Mouse (Mus musculus) heart, postnatal 0 days (tissue): ENCODE data around the gene Hectd1. TPM values are rescaled to one million over a fixed set of nuclear protein-coding genes. Genes with fewer than 3 reads are reported as not detected.

ENCODE experiments used
- ATAC-seq: fragments of 200-750 bp; cut with Nextera tagmentation; 2 replicates; pipeline ENCODE4 v1.8.0; 2017; ENCODE audit warnings: low read depth, moderate number of reproducible peaks, moderate library complexity; ENCODE audit not compliant: insufficient read depth
- DNase-seq: peaks from one replicate; pipeline ENCODE4 v3.0.0-alpha.2; 2016; ENCODE audit warnings: low spot score
- H3K27ac ChIP-seq: fragments of 300-500 bp; sonication (generic); 2 replicates; pipeline ENCODE4 v1.5.1; 2014; ENCODE audit warnings: low read depth, mild to moderate bottlenecking
- H3K27me3 ChIP-seq: fragments of 300-500 bp; sonication (generic); 2 replicates; pipeline ENCODE4 v1.6.1; 2014; ENCODE audit warnings: low read length, mixed read lengths; ENCODE audit not compliant: control insufficient read depth, insufficient read depth
- H3K36me3 ChIP-seq: fragments of 300-500 bp; sonication (generic); replicated peaks from 2 replicates; pipeline ENCODE4 v1.6.1; 2014; ENCODE audit warnings: low read length, mixed read lengths; ENCODE audit not compliant: control insufficient read depth, insufficient read depth
- H3K4me1 ChIP-seq: fragments of 300-500 bp; sonication (generic); 2 replicates; pipeline ENCODE4 v1.6.1; 2014; ENCODE audit warnings: antibody characterized with exemption; ENCODE audit not compliant: control insufficient read depth, insufficient read depth
- H3K4me2 ChIP-seq: fragments of 300-500 bp; sonication (generic); 2 replicates; pipeline ENCODE4 v1.6.1; 2014; ENCODE audit warnings: low read depth, mild to moderate bottlenecking, low read length, moderate library complexity
- H3K4me3 ChIP-seq: fragments of 300-500 bp; sonication (generic); 2 replicates; pipeline ENCODE4 v1.5.1; 2014; ENCODE audit warnings: low read depth, low read length
- H3K9ac ChIP-seq: fragments of 300-500 bp; sonication (generic); replicated peaks from 2 replicates; pipeline ENCODE4 v1.6.1; 2014; ENCODE audit warnings: low read depth, low read length, mixed read lengths
- H3K9me3 ChIP-seq: fragments of 300-500 bp; sonication (generic); replicated peaks from 2 replicates; pipeline ENCODE4 v1.6.1; 2016; ENCODE audit warnings: low read length; ENCODE audit not compliant: control insufficient read depth
- CTCF ChIP-seq: IDR thresholded peaks from 2 replicates; pipeline ENCODE4 v1.5.1; 2016; ENCODE audit warnings: antibody characterized with exemption, control low read depth, low read depth
- EP300 ChIP-seq: IDR thresholded peaks from 2 replicates; pipeline ENCODE4 v1.6.1; 2016; ENCODE audit warnings: antibody characterized with exemption, low read depth
- WGBS: fragments of 180-500 bp; shearing (Covaris S2); extraction: QIAGEN DNeasy Blood & Tissue Kit; methylation state at CpG from one replicate; pipeline ENCODE4 v1.1.7; 2014; 5-methylcytosine and 5-hydroxymethylcytosine counted together
- polyA plus RNA-seq: library from polyadenylated mRNA; unstranded; fragments of >200 nt; fragmentation: Nextera tagmentation; extraction: Ambion mirVana; gene quantifications from 2 replicates; pipeline ENCODE4 v1.2.1, GENCODE M21; 2015
- total RNA-seq: library from RNA; depleted of rRNA; stranded (reverse); fragments of >200 nt; gene quantifications from 2 replicates; pipeline ENCODE4 v1.2.3, GENCODE M21; 2014; ENCODE audit warnings: low replicate concordance

Gene Hectd1
- total and polyA plus RNA-seq, 2 experiments from 2014 or later = 27.1 to 71.1 TPM

- Histone ChIP-seq H3K27ac (0 out of 2 replicates have a peak overlapping the region, but pooled peaks have one; percentile 2), H3K4me3 (no peak overlapping the region), H3K36me3 (peaks cover 8% of the 10 kb centered on the region), H3K9me3 (no peaks in the 10 kb centered on the region), H3K27me3 (no peaks in the 10 kb centered on the region), H3K4me1 (peaks cover 3% of the 10 kb centered on the region; the same call in 1 of the 2 replicates), H3K9ac (no peak overlapping the region), H3K4me2 (no peak overlapping the region)
- TF ChIP-seq CTCF = no peak
- DNase-seq (no peak), ATAC-seq (no peak)
Observed at GRCm38 (mm10) chr12:51810564-51810963, 18.8 kb downstream of the Hectd1 start.

GRCm38 (mm10) chr12:51784842-51785241 lies 44.5 kb downstream of the Hectd1 start:
- Histone ChIP-seq H3K9ac (no peak overlapping the region), H3K9me3 (no peaks in the 10 kb centered on the region), H3K4me1 (no peaks in the 10 kb centered on the region), H3K4me2 (no peak overlapping the region), H3K36me3 (peaks cover 87% of the 10 kb centered on the region), H3K27me3 (no peaks in the 10 kb centered on the region), H3K27ac (no peak overlapping the region), H3K4me3 (no peak overlapping the region)
- ATAC-seq = no peak
- no peak for DNase-seq
- WGBS = 95% methylated on average over 7 of the region's 7 CpGs
- peak; percentile 47 for TF ChIP-seq CTCF
- no peak for TF ChIP-seq EP300

GRCm38 (mm10) chr12:51768702-51769101 lies 60.6 kb downstream of the Hectd1 start:
- Histone ChIP-seq H3K4me2 (no peak overlapping the region), H3K9ac (no peak overlapping the region), H3K9me3 (no peaks in the 10 kb centered on the region), H3K27ac (no peak overlapping the region), H3K27me3 (no peaks in the 10 kb centered on the region), H3K4me1 (no peaks in the 10 kb centered on the region), H3K4me3 (no peak overlapping the region), H3K36me3 (peaks cover 66% of the 10 kb centered on the region)
- no peak for TF ChIP-seq CTCF
- TF ChIP-seq EP300 = no peak
- DNase-seq (no peak), ATAC-seq (no peak)
- WGBS = 89% methylated on average over 15 of the region's 15 CpGs

- Histone ChIP-seq H3K9ac (no peak overlapping the region), H3K4me3 (no peak overlapping the region), H3K36me3 (peaks cover 67% of the 10 kb centered on the region), H3K27ac (no peak overlapping the region), H3K4me2 (no peak overlapping the region), H3K27me3 (no peaks in the 10 kb centered on the region), H3K4me1 (no peaks in the 10 kb centered on the region), H3K9me3 (no peaks in the 10 kb centered on the region)
- 82% methylated on average over 4 of the region's 4 CpGs for WGBS
- TF ChIP-seq CTCF (no peak), EP300 (no peak)
- no peak for ATAC-seq
- no peak for DNase-seq
Observed at GRCm38 (mm10) chr12:51767454-51767853, 61.9 kb downstream of the Hectd1 start.

DNA sequence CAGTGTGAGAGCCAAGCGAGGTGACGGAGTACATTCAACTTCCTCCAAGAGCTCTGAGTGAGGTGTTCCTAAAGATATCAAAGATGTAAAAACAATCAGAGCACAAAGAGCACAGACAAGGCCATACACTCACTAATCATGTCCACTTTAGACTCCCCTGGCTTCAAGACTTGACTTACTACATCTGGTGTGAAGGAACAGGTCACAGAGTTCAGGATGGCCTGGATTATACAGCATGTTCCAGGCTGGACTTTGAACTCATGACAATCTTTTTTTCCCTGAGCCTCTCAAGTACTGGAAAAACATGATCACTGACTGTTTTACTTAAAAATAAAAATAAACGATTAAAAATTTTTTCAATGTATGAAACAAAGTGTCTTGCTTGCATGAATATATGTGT lies 70.0 kb downstream of the Hectd1 start:
- 88% methylated on average over 3 of the region's 3 CpGs for WGBS
- H3K9ac ChIP-seq = no peak overlapping the region
- TF ChIP-seq EP300 (no peak), CTCF (no peak)
- peaks cover 84% of the 10 kb centered on the region for H3K36me3 ChIP-seq
- no peak overlapping the region for H3K4me2 ChIP-seq
- no peak for DNase-seq
- H3K4me3 ChIP-seq = no peak overlapping the region
- no peak overlapping the region for H3K27ac ChIP-seq
- H3K4me1 ChIP-seq = no peaks in the 10 kb centered on the region
- no peaks in the 10 kb centered on the region for H3K27me3 ChIP-seq
- H3K9me3 ChIP-seq = no peaks in the 10 kb centered on the region
- no peak for ATAC-seq

GRCm38 (mm10) chr12:51756599-51756961 lies 72.8 kb downstream of the Hectd1 start:
- Histone ChIP-seq H3K36me3 (peaks cover 87% of the 10 kb centered on the region), H3K4me1 (no peaks in the 10 kb centered on the region), H3K9ac (no peak overlapping the region), H3K4me3 (no peak overlapping the region), H3K9me3 (no peaks in the 10 kb centered on the region), H3K27ac (no peak overlapping the region), H3K27me3 (no peaks in the 10 kb centered on the region), H3K4me2 (no peak overlapping the region)
- TF ChIP-seq CTCF = no peak
- TF ChIP-seq EP300 = no peak
- no peak for ATAC-seq
- DNase-seq = no peak
